Mouse (Mus musculus): ENCODE measurements around the gene Gpr89.

DNA sequence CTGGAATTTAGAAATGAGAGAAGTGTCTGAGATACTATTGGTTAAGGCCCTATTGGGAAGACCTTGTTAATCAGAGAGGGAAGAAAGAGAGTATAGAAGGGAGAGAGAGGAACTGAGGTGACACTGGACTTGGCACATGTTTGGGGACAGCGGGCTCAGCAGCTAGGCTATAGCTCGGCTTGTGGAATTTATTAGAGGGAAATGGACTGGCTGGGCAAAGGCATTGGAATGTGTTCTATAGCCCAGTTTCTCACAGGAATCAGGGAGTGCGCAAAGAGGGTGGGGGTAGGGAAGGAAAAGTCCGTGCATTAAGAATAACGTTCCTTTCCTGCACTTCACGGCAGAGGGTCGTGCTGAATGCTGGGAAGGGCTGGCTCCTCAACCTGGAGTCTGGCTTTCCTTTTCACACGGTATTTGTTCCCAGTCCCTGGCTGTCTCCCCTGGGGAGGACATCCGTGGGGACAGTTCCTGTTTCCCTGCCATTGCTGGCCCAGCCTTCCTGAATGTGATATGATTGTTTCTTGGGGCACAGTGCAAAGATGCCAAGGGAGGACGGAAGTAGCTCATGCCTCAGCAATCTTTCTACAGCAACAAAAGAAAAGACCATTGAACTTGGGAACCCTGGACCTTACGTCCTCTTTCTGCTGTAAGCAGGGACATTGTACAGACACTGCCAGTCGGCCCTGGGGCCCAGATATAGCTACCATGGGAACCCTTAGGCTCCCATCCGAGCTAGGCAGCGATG, 48.5 kb upstream of the Gpr89 start:
- TF ChIP-seq CTCF (conservative IDR thresholded peaks at IDR 0.05; ENCODE audit: insufficient read depth, insufficient read length, low read depth, low read length) = no peak
- TF ChIP-seq POLR2A (IDR thresholded peaks at IDR 0.05; ENCODE audit: low read depth, low read length) = no peak
